Mouse (Mus musculus): ENCODE measurements around the gene Tmem87a.

DNA sequence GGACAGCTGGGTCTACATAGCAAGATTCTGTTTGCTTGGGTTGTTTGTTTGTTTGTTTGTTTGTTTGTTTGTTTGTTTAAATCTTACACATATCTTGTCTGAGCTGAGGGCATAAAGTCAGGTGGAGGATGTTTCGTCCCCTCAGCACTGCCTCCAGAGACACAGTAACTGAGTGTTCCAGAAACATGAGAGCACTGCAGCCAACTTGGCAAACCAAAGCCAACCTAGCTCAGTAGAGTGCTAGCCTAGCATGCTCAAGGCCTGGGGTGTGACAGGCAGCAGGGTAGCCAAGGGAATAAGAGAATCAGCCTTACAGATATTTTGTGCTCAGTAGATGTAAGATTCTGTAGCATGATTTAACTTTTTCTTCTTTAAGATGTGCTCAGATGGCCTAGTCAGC, 40.6 kb upstream of the Tmem87a start:
- no peak for TF ChIP-seq CTCF (IDR thresholded peaks at IDR 0.05; ENCODE audit: low read depth, low read length)
- TF ChIP-seq EP300 (IDR thresholded peaks at IDR 0.05; ENCODE audit: insufficient read depth, low read depth, low read length), result no peak
- TF ChIP-seq POLR2A (IDR thresholded peaks at IDR 0.05; ENCODE audit: insufficient read depth, low read length), result no peak
